Comparison of ENCODE assay signal across 22 mouse cellular contexts in genomic region chr6:48830241-48830640, GRCm38 (mm10). TPM values are rescaled to one million over a fixed set of nuclear protein-coding genes. Genes with fewer than 3 reads are reported as not detected.
DNase-seq lines count a peak whose midpoint lies in the region; ATAC-seq and TF ChIP-seq lines count a peak whose summit lies in the region.
"Had no signal": no experiment of that assay in that cellular context is flagged by ENCODE, and none has a peak within 500 bp of the region (broad histone marks: within the 10 kb centered on the region; RNA-seq: fewer than 3 reads in every experiment).

No protein-coding gene starts in this region.

- ATAC-seq in forebrain, postnatal 0 days, result no peak
- no peak for ATAC-seq in liver, embryonic 15.5 days (ENCODE audit: insufficient read depth)
- no peak for ATAC-seq in liver, embryonic 12.5 days

- H3K27ac ChIP-seq in forebrain, embryonic 10.5 days, result no peak overlapping the region
- no peak overlapping the region for H3K27ac ChIP-seq in forebrain, postnatal 0 days (ENCODE audit: low read depth, low read length)
- H3K27ac ChIP-seq in liver, embryonic 15.5 days (replicated peaks), result peak overlapping the region; percentile 60; the same call in 1 of the 2 replicates
- no peak overlapping the region for H3K27ac ChIP-seq in liver, embryonic 12.5 days
- peak overlapping the region; percentile 48 for H3K27ac ChIP-seq in brown adipose tissue, adult 24 weeks (replicated peaks; ENCODE audit: low read depth, low read length)
- peak overlapping the region; percentile 80 for H3K27ac ChIP-seq in small intestine, adult 2 months (ENCODE audit: insufficient read depth, low read depth, low read length)
- H3K27ac ChIP-seq: hindbrain, embryonic 10.5 days; midbrain, embryonic 10.5 days; neural tube, embryonic 15.5 days had no signal

- H3K9ac ChIP-seq in forebrain, postnatal 0 days, result no peak overlapping the region
- no peak overlapping the region for H3K9ac ChIP-seq in liver, embryonic 15.5 days
- H3K9ac ChIP-seq in liver, embryonic 12.5 days, result no peak overlapping the region
- H3K9ac ChIP-seq: heart, embryonic 12.5 days; lung, embryonic 14.5 days; neural tube, embryonic 15.5 days had no signal

- TF ChIP-seq CTCF in forebrain, postnatal 0 days (IDR thresholded peaks at IDR 0.05; ENCODE audit: low read depth), result no peak
- no peak for TF ChIP-seq CTCF in small intestine, adult 2 months (IDR thresholded peaks at IDR 0.05; ENCODE audit: extremely low read depth, insufficient read length, insufficient replicate concordance, low read depth, low read length)

- H3K9me3 ChIP-seq in forebrain, embryonic 10.5 days, result no peaks in the 10 kb centered on the region
- H3K9me3 ChIP-seq in forebrain, postnatal 0 days (ENCODE audit: low read length), result no peaks in the 10 kb centered on the region
- no peaks in the 10 kb centered on the region for H3K9me3 ChIP-seq in liver, embryonic 15.5 days (replicated peaks)
- H3K9me3 ChIP-seq in liver, embryonic 12.5 days (replicated peaks), result no peaks in the 10 kb centered on the region
- H3K9me3 ChIP-seq: heart, embryonic 12.5 days; hindbrain, embryonic 10.5 days; midbrain, embryonic 10.5 days; neural tube, embryonic 15.5 days had no signal

- H3K4me2 ChIP-seq in forebrain, postnatal 0 days (ENCODE audit: low read depth), result no peak overlapping the region
- H3K4me2 ChIP-seq in liver, embryonic 15.5 days, result no peak overlapping the region
- H3K4me2 ChIP-seq in liver, embryonic 12.5 days, result no peak overlapping the region
- H3K4me2 ChIP-seq: heart, embryonic 12.5 days; lung, embryonic 14.5 days; neural tube, embryonic 15.5 days had no signal

- DNase-seq in forebrain, embryonic 10.5 days (ENCODE audit: extremely low spot score, low spot score), result peak; percentile 5
- no peak for DNase-seq in forebrain, postnatal 0 days
- DNase-seq in adrenal gland, postnatal 4 days (ENCODE audit: low spot score in 2 of 2), result no peak
- no peak for DNase-seq in adrenal gland, postnatal 14 days
- DNase-seq: cerebellum, adult 9-10 months; gastrocnemius, postnatal 36 days; kidney, adult 9 months; layer of hippocampus, postnatal 36 days; lung, embryonic 14.5 days; right cerebral cortex, postnatal 4 days; thymus, postnatal 14 days had no signal

- H3K27me3 ChIP-seq in forebrain, embryonic 10.5 days (ENCODE audit: poor library complexity, severe bottlenecking), result no peaks in the 10 kb centered on the region
- H3K27me3 ChIP-seq in forebrain, postnatal 0 days (ENCODE audit: insufficient read depth, low read length), result no peaks in the 10 kb centered on the region
- no peaks in the 10 kb centered on the region for H3K27me3 ChIP-seq in liver, embryonic 15.5 days
- no peaks in the 10 kb centered on the region for H3K27me3 ChIP-seq in liver, embryonic 12.5 days (replicated peaks)
- H3K27me3 ChIP-seq in small intestine, adult 2 months (ENCODE audit: control insufficient read depth, insufficient read depth, low read length), result no peaks in the 10 kb centered on the region
- H3K27me3 ChIP-seq: heart, embryonic 12.5 days; neural tube, embryonic 15.5 days; Patski had no signal

- H3K4me1 ChIP-seq in forebrain, embryonic 10.5 days, result no peaks in the 10 kb centered on the region
- H3K4me1 ChIP-seq in forebrain, postnatal 0 days (ENCODE audit: insufficient read depth), result no peaks in the 10 kb centered on the region
- peaks cover 23% of the 10 kb centered on the region for H3K4me1 ChIP-seq in liver, embryonic 15.5 days (replicated peaks)
- peaks cover 7% of the 10 kb centered on the region; the same call in 1 of the 2 replicates for H3K4me1 ChIP-seq in liver, embryonic 12.5 days
- peaks cover 8% of the 10 kb centered on the region; the same call in 1 of the 2 replicates for H3K4me1 ChIP-seq in brown adipose tissue, adult 24 weeks (ENCODE audit: control insufficient read depth, insufficient read depth, insufficient read length, low read length)
- H3K4me1 ChIP-seq in small intestine, adult 2 months (ENCODE audit: control insufficient read depth, insufficient read depth, insufficient read length, low read length), result peaks cover 1% of the 10 kb centered on the region; the same call in 1 of the 2 replicates
- H3K4me1 ChIP-seq: midbrain, embryonic 10.5 days; neural tube, embryonic 15.5 days had no signal

- TF ChIP-seq POLR2A in small intestine, adult 2 months (IDR thresholded peaks at IDR 0.05; ENCODE audit: low read depth, low read length), result no peak

- H3K4me3 ChIP-seq in forebrain, embryonic 10.5 days, result no peak overlapping the region
- no peak overlapping the region for H3K4me3 ChIP-seq in forebrain, postnatal 0 days (ENCODE audit: low read depth, low read length)
- H3K4me3 ChIP-seq in liver, embryonic 15.5 days (replicated peaks), result no peak overlapping the region
- H3K4me3 ChIP-seq in liver, embryonic 12.5 days, result no peak overlapping the region
- no peak overlapping the region for H3K4me3 ChIP-seq in brown adipose tissue, adult 24 weeks (ENCODE audit: insufficient read depth, low read depth, low read length)
- no peak overlapping the region for H3K4me3 ChIP-seq in small intestine, adult 2 months (ENCODE audit: low read depth, low read length)
- H3K4me3 ChIP-seq: heart, embryonic 12.5 days; hindbrain, embryonic 10.5 days; midbrain, embryonic 10.5 days; neural tube, embryonic 15.5 days had no signal

- peaks cover 8% of the 10 kb centered on the region; the same call in 1 of the 2 replicates for H3K36me3 ChIP-seq in forebrain, embryonic 10.5 days (replicated peaks)
- peaks cover 11% of the 10 kb centered on the region; the same call in 1 of the 2 replicates for H3K36me3 ChIP-seq in forebrain, postnatal 0 days (ENCODE audit: insufficient read depth)
- peaks cover 25% of the 10 kb centered on the region for H3K36me3 ChIP-seq in liver, embryonic 15.5 days (replicated peaks)
- peaks cover 25% of the 10 kb centered on the region for H3K36me3 ChIP-seq in liver, embryonic 12.5 days
- H3K36me3 ChIP-seq in small intestine, adult 2 months (ENCODE audit: control insufficient read depth, insufficient read depth, low read length), result peaks cover 22% of the 10 kb centered on the region
- H3K36me3 ChIP-seq: neural tube, embryonic 15.5 days had no signal

- WGBS in forebrain, embryonic 10.5 days, result 90% methylated on average over 1 of the region's 1 CpGs
- 56% methylated on average over 1 of the region's 1 CpGs for WGBS in forebrain, postnatal 0 days
- 22% methylated on average over 1 of the region's 1 CpGs for WGBS in liver, embryonic 15.5 days (ENCODE audit: insufficient replicate concordance)
- WGBS in liver, embryonic 12.5 days (ENCODE audit: insufficient replicate concordance), result 26% methylated on average over 1 of the region's 1 CpGs
- WGBS in small intestine, adult 2 months, result 10% methylated on average over 1 of the region's 1 CpGs

RNA-seq across cellular contexts. Expression of gene Tmem176a, which starts 10.5 kb away (rescaled TPM):
- 7.4 and 10.3 TPM in 2 replicates for polyA plus RNA-seq in forebrain, embryonic 10.5 days (2016; fragmentation: Nextera tagmentation; extraction: Ambion mirVana)
- total RNA-seq in forebrain, postnatal 0 days (2014; rRNA removed), result 15.4 and 19.7 TPM in 2 replicates
- 18.3 and 24.5 TPM in 2 replicates for polyA plus RNA-seq in forebrain, postnatal 0 days (2015; fragmentation: Nextera tagmentation; extraction: Ambion mirVana)
- polyA plus RNA-seq in liver, embryonic 15.5 days (2015; fragmentation: Nextera tagmentation; extraction: Ambion mirVana), result 119 and 143 TPM in 2 replicates
- polyA plus RNA-seq in liver, embryonic 12.5 days (2016; fragmentation: Nextera tagmentation; extraction: Ambion mirVana), result 48.3 and 53.2 TPM in 2 replicates
- polyA plus RNA-seq in brown adipose tissue, adult 24 weeks (2012; ENCODE audit: insufficient read depth, insufficient read length, missing spikeins), result 6.5 and 13.7 TPM in 2 replicates
- polyA plus RNA-seq in small intestine, adult 2 months (2012; rRNA removed), result 52.3 and 84.3 TPM in 2 replicates
- 100 to 1,000 TPM; 194 to 220 TPM for total RNA-seq in adrenal gland, postnatal 4 days (2021)
- 139 and 181 TPM in 2 replicates for total RNA-seq in adrenal gland, postnatal 14 days (2021)

RNA-seq across cellular contexts. Expression of gene Tmem176b, which starts 11.1 kb away (rescaled TPM):
- 19.8 and 25.4 TPM in 2 replicates for polyA plus RNA-seq in forebrain, embryonic 10.5 days (2016; fragmentation: Nextera tagmentation; extraction: Ambion mirVana)
- total RNA-seq in forebrain, postnatal 0 days (2014; rRNA removed), result 36.7 and 47.1 TPM in 2 replicates
- 75.3 and 103 TPM in 2 replicates for polyA plus RNA-seq in forebrain, postnatal 0 days (2015; fragmentation: Nextera tagmentation; extraction: Ambion mirVana)
- polyA plus RNA-seq in liver, embryonic 15.5 days (2015; fragmentation: Nextera tagmentation; extraction: Ambion mirVana), result 182 and 213 TPM in 2 replicates
- 92.9 and 93.2 TPM in 2 replicates for polyA plus RNA-seq in liver, embryonic 12.5 days (2016; fragmentation: Nextera tagmentation; extraction: Ambion mirVana)
- 17.6 and 21.0 TPM in 2 replicates for polyA plus RNA-seq in brown adipose tissue, adult 24 weeks (2012; ENCODE audit: insufficient read depth, insufficient read length, missing spikeins)
- 118 and 211 TPM in 2 replicates for polyA plus RNA-seq in small intestine, adult 2 months (2012; rRNA removed)
- total RNA-seq in adrenal gland, postnatal 4 days (2021), result 100 to 1,000 TPM; 443 to 458 TPM
- 293 and 324 TPM in 2 replicates for total RNA-seq in adrenal gland, postnatal 14 days (2021)

RNA-seq across cellular contexts. Expression of gene Aoc1, which starts 42.5 kb away (rescaled TPM):
- 0.05 TPM in 1 of 2 replicates, not detected in the other for polyA plus RNA-seq in forebrain, embryonic 10.5 days (2016; fragmentation: Nextera tagmentation; extraction: Ambion mirVana)
- total RNA-seq in forebrain, postnatal 0 days (2014; rRNA removed), result 1.6 TPM in 1 of 2 replicates, not detected in the other
- polyA plus RNA-seq in forebrain, postnatal 0 days (2015; fragmentation: Nextera tagmentation; extraction: Ambion mirVana), result 0.20 TPM in 1 of 2 replicates, not detected in the other
- polyA plus RNA-seq in liver, embryonic 15.5 days (2015; fragmentation: Nextera tagmentation; extraction: Ambion mirVana), result not detected in 2 replicates
- polyA plus RNA-seq in liver, embryonic 12.5 days (2016; fragmentation: Nextera tagmentation; extraction: Ambion mirVana), result not detected in 2 replicates
- polyA plus RNA-seq in brown adipose tissue, adult 24 weeks (2012; ENCODE audit: insufficient read depth, insufficient read length, missing spikeins), result not detected in 2 replicates
- 85.5 and 894 TPM in 2 replicates for polyA plus RNA-seq in small intestine, adult 2 months (2012; rRNA removed)
- under 1 TPM; 0.14 to 0.76 TPM for total RNA-seq in adrenal gland, postnatal 4 days (2021)
- total RNA-seq in adrenal gland, postnatal 14 days (2021), result not detected in 2 replicates
- total RNA-seq: gastrocnemius, postnatal 36 days; layer of hippocampus, postnatal 36 days; left cerebral cortex, postnatal 36 days had no signal
- polyA plus RNA-seq: heart, embryonic 12.5 days; hindbrain, embryonic 10.5 days; lung, embryonic 14.5 days; midbrain, embryonic 10.5 days; neural tube, embryonic 15.5 days; stomach, embryonic 14.5 days had no signal

RNA-seq across cellular contexts. Expression of gene Gimap3, which starts 59.6 kb away (rescaled TPM):
- not detected in 2 replicates for polyA plus RNA-seq in forebrain, embryonic 10.5 days (2016; fragmentation: Nextera tagmentation; extraction: Ambion mirVana)
- not detected in 2 replicates for total RNA-seq in forebrain, postnatal 0 days (2014; rRNA removed)
- not detected in 2 replicates for polyA plus RNA-seq in forebrain, postnatal 0 days (2015; fragmentation: Nextera tagmentation; extraction: Ambion mirVana)
- 0.05 and 0.30 TPM in 2 replicates for polyA plus RNA-seq in liver, embryonic 15.5 days (2015; fragmentation: Nextera tagmentation; extraction: Ambion mirVana)
- polyA plus RNA-seq in liver, embryonic 12.5 days (2016; fragmentation: Nextera tagmentation; extraction: Ambion mirVana), result not detected in 2 replicates
- 0.75 and 0.79 TPM in 2 replicates for polyA plus RNA-seq in brown adipose tissue, adult 24 weeks (2012; ENCODE audit: insufficient read depth, insufficient read length, missing spikeins)
- 6.2 and 13.0 TPM in 2 replicates for polyA plus RNA-seq in small intestine, adult 2 months (2012; rRNA removed)
- total RNA-seq in adrenal gland, postnatal 4 days (2021), result 1 to 10 TPM in 1 of 2 experiments, under 1 TPM in 1; 0.81 to 1.2 TPM
- 1.8 and 19.3 TPM in 2 replicates for total RNA-seq in adrenal gland, postnatal 14 days (2021)
- total RNA-seq: gastrocnemius, postnatal 36 days; layer of hippocampus, postnatal 36 days; left cerebral cortex, postnatal 36 days had no signal
- polyA plus RNA-seq: heart, embryonic 12.5 days; lung, embryonic 14.5 days; midbrain, embryonic 10.5 days; neural tube, embryonic 15.5 days; Patski; stomach, embryonic 14.5 days had no signal

Comparison
In these comparisons a context has a peak if more than half of its experiments do, and no peak if none do; other contexts are left out.
1. H3K27ac ChIP-seq: peak in liver, embryonic 15.5 days (single experiment), brown adipose tissue, adult 24 weeks (single experiment) and small intestine, adult 2 months (single experiment); none in forebrain, embryonic 10.5 days (single experiment), forebrain, postnatal 0 days (single experiment) and liver, embryonic 12.5 days (single experiment).
2. RNA of gene Aoc1, which starts 42.5 kb away (polyA plus RNA-seq): 85.5 to 894 TPM in small intestine, adult 2 months; 0.05 TPM in forebrain, embryonic 10.5 days, 0.20 TPM in forebrain, postnatal 0 days, not detected in liver, embryonic 15.5 days, not detected in liver, embryonic 12.5 days and not detected in brown adipose tissue, adult 24 weeks; every median in the first group is over 10 times any median in the second.